Mouse (Mus musculus) kidney, embryonic 16.5 days (tissue): ENCODE results near the gene Cdk8. TPM values are rescaled to one million over a fixed set of nuclear protein-coding genes. Genes with fewer than 3 reads are reported as not detected.

Experiments used
- ATAC-seq: fragments of 200-750 bp; cut with Nextera tagmentation; 2 replicates; pipeline ENCODE4 v1.8.0; 2017; ENCODE audit warnings: moderate TSS enrichment; ENCODE audit not compliant: low FRiP score, low TSS enrichment
- H3K27ac ChIP-seq: fragments of 300-500 bp; sonication (generic); 2 replicates; pipeline ENCODE4 v1.5.1; 2014; ENCODE audit warnings: low read length
- H3K27me3 ChIP-seq: fragments of 300-500 bp; sonication (generic); 2 replicates; pipeline ENCODE4 v1.6.1; 2014; ENCODE audit warnings: low read length, control low read depth, mixed read lengths; ENCODE audit not compliant: insufficient read depth
- H3K36me3 ChIP-seq: fragments of 300-500 bp; sonication (generic); 2 replicates; pipeline ENCODE4 v1.6.1; 2014; ENCODE audit warnings: low read length, control low read depth, mixed read lengths; ENCODE audit not compliant: insufficient read depth
- H3K4me1 ChIP-seq: fragments of 300-500 bp; sonication (generic); 2 replicates; pipeline ENCODE4 v1.6.1; 2014; ENCODE audit warnings: low read length, control low read depth, mixed read lengths; ENCODE audit not compliant: insufficient read depth
- H3K4me2 ChIP-seq: fragments of 300-500 bp; sonication (generic); replicated peaks from 2 replicates; pipeline ENCODE4 v1.6.1; 2014; ENCODE audit warnings: low read depth, low read length
- H3K4me3 ChIP-seq: fragments of 300-500 bp; sonication (generic); 2 replicates; pipeline ENCODE4 v1.5.1; 2014; ENCODE audit warnings: mild to moderate bottlenecking, low read length
- H3K9ac ChIP-seq: fragments of 300-500 bp; sonication (generic); replicated peaks from 2 replicates; pipeline ENCODE4 v1.6.1; 2014; ENCODE audit warnings: low read length
- H3K9me3 ChIP-seq: fragments of 300-500 bp; sonication (generic); 2 replicates; pipeline ENCODE4 v1.6.1; 2016; ENCODE audit warnings: low read length, control low read depth
- WGBS: fragments of 180-500 bp; shearing (Covaris S2); extraction: QIAGEN DNeasy Blood & Tissue Kit; methylation state at CpG from one replicate; pipeline ENCODE4 v1.1.7; 2014; 5-methylcytosine and 5-hydroxymethylcytosine counted together
- polyA plus RNA-seq: library from polyadenylated mRNA; unstranded; fragments of >200 nt; fragmentation: Nextera tagmentation; extraction: Ambion mirVana; gene quantifications from 2 replicates; pipeline ENCODE4 v1.2.1, GENCODE M21; 2015

The Cdk8 gene
- polyA plus RNA-seq, 1 experiment from 2014 or later = 11.4 TPM

- H3K4me1 ChIP-seq = 0 out of 2 replicates have a peak, but pooled peaks cover 6% of the 10 kb centered on the region
- 83% methylated on average over 8 of the region's 8 CpGs for WGBS
- no peaks in the 10 kb centered on the region for H3K27me3 ChIP-seq
- no peak overlapping the region for H3K4me2 ChIP-seq
- peaks cover 44% of the 10 kb centered on the region for H3K36me3 ChIP-seq
- no peak overlapping the region for H3K27ac ChIP-seq
- no peak for ATAC-seq
- no peak overlapping the region for H3K9ac ChIP-seq
- no peak overlapping the region for H3K4me3 ChIP-seq
- no peaks in the 10 kb centered on the region for H3K9me3 ChIP-seq
Measured at GRCm38 (mm10) chr5:146299520-146299870, 68.5 kb downstream of the Cdk8 start.

- Histone ChIP-seq H3K27me3 (no peaks in the 10 kb centered on the region), H3K4me2 (no peak overlapping the region), H3K9ac (no peak overlapping the region), H3K4me1 (0 out of 2 replicates have a peak, but pooled peaks cover 4% of the 10 kb centered on the region), H3K36me3 (peaks cover 39% of the 10 kb centered on the region), H3K27ac (no peak overlapping the region), H3K9me3 (no peaks in the 10 kb centered on the region), H3K4me3 (no peak overlapping the region)
- peak; percentile 25; the same call in 1 of the 2 replicates for ATAC-seq
- 79% methylated on average over 5 of the region's 5 CpGs for WGBS
Measured at GRCm38 (mm10) chr5:146303470-146303869, 72.4 kb downstream of the Cdk8 start.

- H3K36me3 ChIP-seq = peaks cover 22% of the 10 kb centered on the region
- no peak overlapping the region for H3K27ac ChIP-seq
- H3K4me3 ChIP-seq = no peak overlapping the region
- no peak for ATAC-seq
- no peaks in the 10 kb centered on the region for H3K9me3 ChIP-seq
- H3K4me1 ChIP-seq = no peaks in the 10 kb centered on the region
- H3K9ac ChIP-seq = no peak overlapping the region
- no peaks in the 10 kb centered on the region for H3K27me3 ChIP-seq
- no peak overlapping the region for H3K4me2 ChIP-seq
- WGBS = 72% methylated on average over 8 of the region's 8 CpGs
Measured at GRCm38 (mm10) chr5:146307046-146307743, 76.2 kb downstream of the Cdk8 start.

GRCm38 (mm10) chr5:146307744-146308096, 76.7 kb downstream of the Cdk8 start:
- 97% methylated on average over 4 of the region's 4 CpGs for WGBS
- no peak overlapping the region for H3K27ac ChIP-seq

GRCm38 (mm10) chr5:146314538-146314937, 83.5 kb downstream of the Cdk8 start:
- Histone ChIP-seq H3K9me3 (no peaks in the 10 kb centered on the region), H3K27me3 (no peaks in the 10 kb centered on the region), H3K9ac (no peak overlapping the region), H3K4me2 (no peak overlapping the region), H3K36me3 (no peaks in the 10 kb centered on the region), H3K4me3 (no peak overlapping the region), H3K4me1 (peaks cover 27% of the 10 kb centered on the region), H3K27ac (no peak overlapping the region)
- 75% methylated on average over 6 of the region's 6 CpGs for WGBS
- ATAC-seq = no peak

More at GRCm38 (mm10) chr5:146307744-146308096, 76.7 kb downstream of the Cdk8 start:
- ATAC-seq = no peak
- peaks cover 22% of the 10 kb centered on the region for H3K36me3 ChIP-seq
- H3K4me1 ChIP-seq = no peaks in the 10 kb centered on the region
- no peak overlapping the region for H3K4me3 ChIP-seq
- H3K27me3 ChIP-seq = no peaks in the 10 kb centered on the region
- H3K4me2 ChIP-seq = no peak overlapping the region
- no peak overlapping the region for H3K9ac ChIP-seq
- H3K9me3 ChIP-seq = no peaks in the 10 kb centered on the region

- Histone ChIP-seq H3K4me3 (no peak overlapping the region), H3K27ac (peak overlapping the region; percentile 62; the same call in 1 of the 2 replicates), H3K27me3 (no peaks in the 10 kb centered on the region), H3K4me1 (peaks cover 27% of the 10 kb centered on the region), H3K9me3 (no peaks in the 10 kb centered on the region), H3K9ac (0 out of 2 replicates have a peak overlapping the region, but pooled peaks have one; percentile 23), H3K36me3 (no peaks in the 10 kb centered on the region), H3K4me2 (peak overlapping the region; percentile 22)
- 22% methylated on average over 14 of the region's 14 CpGs for WGBS
- ATAC-seq = peak; percentile 43; the same call in 1 of the 2 replicates
Measured at GRCm38 (mm10) chr5:146315268-146315921, 84.4 kb downstream of the Cdk8 start.

GRCm38 (mm10) chr5:146316316-146316715, 85.3 kb downstream of the Cdk8 start:
- H3K4me1 ChIP-seq = peaks cover 27% of the 10 kb centered on the region
- no peak overlapping the region for H3K4me3 ChIP-seq
- ATAC-seq = no peak
- no peak overlapping the region for H3K27ac ChIP-seq
- no peaks in the 10 kb centered on the region for H3K9me3 ChIP-seq
- no peak overlapping the region for H3K4me2 ChIP-seq
- 78% methylated on average over 5 of the region's 5 CpGs for WGBS
- no peak overlapping the region for H3K9ac ChIP-seq
- H3K27me3 ChIP-seq = no peaks in the 10 kb centered on the region
- H3K36me3 ChIP-seq = no peaks in the 10 kb centered on the region

- no peak overlapping the region for H3K4me3 ChIP-seq
- WGBS = 58% methylated on average over 5 of the region's 5 CpGs
- ATAC-seq = no peak
Measured at GRCm38 (mm10) chr5:146318051-146318450, 87.0 kb downstream of the Cdk8 start.

GRCm38 (mm10) chr5:146318461-146318860, 87.4 kb downstream of the Cdk8 start:
- H3K4me1 ChIP-seq = peaks cover 25% of the 10 kb centered on the region
- 69% methylated on average over 8 of the region's 8 CpGs for WGBS

More at GRCm38 (mm10) chr5:146318051-146318450, 87.0 kb downstream of the Cdk8 start:
- Histone ChIP-seq H3K4me2 (no peak overlapping the region), H3K9me3 (no peaks in the 10 kb centered on the region), H3K36me3 (no peaks in the 10 kb centered on the region), H3K9ac (no peak overlapping the region), H3K27ac (no peak overlapping the region), H3K4me1 (peaks cover 27% of the 10 kb centered on the region), H3K27me3 (no peaks in the 10 kb centered on the region)

GRCm38 (mm10) chr5:146328941-146329340, 97.9 kb downstream of the Cdk8 start:
- Histone ChIP-seq H3K9me3 (no peaks in the 10 kb centered on the region), H3K27me3 (no peaks in the 10 kb centered on the region), H3K27ac (no peak overlapping the region), H3K4me2 (no peak overlapping the region), H3K4me1 (no peaks in the 10 kb centered on the region), H3K36me3 (no peaks in the 10 kb centered on the region), H3K9ac (no peak overlapping the region), H3K4me3 (no peak overlapping the region)
- 47% methylated on average over 10 of the region's 10 CpGs for WGBS
- no peak for ATAC-seq

More at GRCm38 (mm10) chr5:146318461-146318860, 87.4 kb downstream of the Cdk8 start:
- Histone ChIP-seq H3K36me3 (no peaks in the 10 kb centered on the region), H3K9ac (no peak overlapping the region), H3K4me3 (no peak overlapping the region), H3K27ac (no peak overlapping the region), H3K27me3 (no peaks in the 10 kb centered on the region), H3K4me2 (no peak overlapping the region), H3K9me3 (no peaks in the 10 kb centered on the region)
- no peak for ATAC-seq
